Mouse (Mus musculus) hindbrain, postnatal 0 days (tissue): ENCODE measurements around the gene Hoxd10. TPM values are rescaled to one million over a fixed set of nuclear protein-coding genes. Genes with fewer than 3 reads are reported as not detected.

ENCODE experiments used
- ATAC-seq: fragments of 200-750 bp; cut with Nextera tagmentation; 2 replicates; pipeline ENCODE4 v1.8.0; 2017; ENCODE audit warnings: mild to moderate bottlenecking, moderate TSS enrichment, moderate library complexity
- DNase-seq: peaks from one replicate; pipeline ENCODE4 v3.0.0-alpha.2; 2015; ENCODE audit warnings: low spot score
- H3K27ac ChIP-seq: fragments of 300-500 bp; sonication (generic); 2 replicates; pipeline ENCODE4 v1.5.1; 2014; ENCODE audit warnings: mild to moderate bottlenecking
- H3K27me3 ChIP-seq: fragments of 300-500 bp; sonication (generic); 2 replicates; pipeline ENCODE4 v1.6.1; 2014; ENCODE audit warnings: low read length, mixed read lengths; ENCODE audit not compliant: insufficient read depth
- H3K36me3 ChIP-seq: fragments of 300-500 bp; sonication (generic); 2 replicates; pipeline ENCODE4 v1.6.1; 2014; ENCODE audit warnings: low read length, mixed read lengths; ENCODE audit not compliant: insufficient read depth
- H3K4me1 ChIP-seq: fragments of 300-500 bp; sonication (generic); 2 replicates; pipeline ENCODE4 v1.6.1; 2014; ENCODE audit warnings: antibody characterized with exemption, low read length, mixed read lengths; ENCODE audit not compliant: insufficient read depth
- H3K4me2 ChIP-seq: fragments of 300-500 bp; sonication (generic); 2 replicates; pipeline ENCODE4 v1.6.1; 2014; ENCODE audit warnings: low read depth, mild to moderate bottlenecking, low read length, moderate library complexity, mixed read lengths
- H3K4me3 ChIP-seq: fragments of 300-500 bp; sonication (generic); 2 replicates; pipeline ENCODE4 v1.5.1; 2014; ENCODE audit warnings: low read length
- H3K9ac ChIP-seq: fragments of 300-500 bp; sonication (generic); replicated peaks from 2 replicates; pipeline ENCODE4 v1.6.1; 2014; ENCODE audit warnings: mild to moderate bottlenecking, low read length, moderate library complexity, mixed read lengths
- H3K9me3 ChIP-seq: fragments of 300-500 bp; sonication (generic); 2 replicates; pipeline ENCODE4 v1.6.1; 2016; ENCODE audit warnings: low read length, mixed read lengths
- CTCF ChIP-seq: IDR thresholded peaks from 2 replicates; pipeline ENCODE4 v1.5.1; 2016; ENCODE audit warnings: antibody characterized with exemption, control low read depth, low read depth
- WGBS: fragments of 180-500 bp; shearing (Covaris S2); extraction: QIAGEN DNeasy Blood & Tissue Kit; methylation state at CpG from one replicate; pipeline ENCODE4 v1.1.7; 2014; 5-methylcytosine and 5-hydroxymethylcytosine counted together
- polyA plus RNA-seq: library from polyadenylated mRNA; unstranded; fragments of >200 nt; fragmentation: Nextera tagmentation; extraction: Ambion mirVana; gene quantifications from 2 replicates; pipeline ENCODE4 v1.2.1, GENCODE M21; 2015
- total RNA-seq: library from RNA; depleted of rRNA; stranded (reverse); fragments of >200 nt; gene quantifications from 2 replicates; pipeline ENCODE4 v1.2.3, GENCODE M21; 2014

Gene Hoxd10
- total and polyA plus RNA-seq, 2 experiments from 2014 or later = not detected

DNA sequence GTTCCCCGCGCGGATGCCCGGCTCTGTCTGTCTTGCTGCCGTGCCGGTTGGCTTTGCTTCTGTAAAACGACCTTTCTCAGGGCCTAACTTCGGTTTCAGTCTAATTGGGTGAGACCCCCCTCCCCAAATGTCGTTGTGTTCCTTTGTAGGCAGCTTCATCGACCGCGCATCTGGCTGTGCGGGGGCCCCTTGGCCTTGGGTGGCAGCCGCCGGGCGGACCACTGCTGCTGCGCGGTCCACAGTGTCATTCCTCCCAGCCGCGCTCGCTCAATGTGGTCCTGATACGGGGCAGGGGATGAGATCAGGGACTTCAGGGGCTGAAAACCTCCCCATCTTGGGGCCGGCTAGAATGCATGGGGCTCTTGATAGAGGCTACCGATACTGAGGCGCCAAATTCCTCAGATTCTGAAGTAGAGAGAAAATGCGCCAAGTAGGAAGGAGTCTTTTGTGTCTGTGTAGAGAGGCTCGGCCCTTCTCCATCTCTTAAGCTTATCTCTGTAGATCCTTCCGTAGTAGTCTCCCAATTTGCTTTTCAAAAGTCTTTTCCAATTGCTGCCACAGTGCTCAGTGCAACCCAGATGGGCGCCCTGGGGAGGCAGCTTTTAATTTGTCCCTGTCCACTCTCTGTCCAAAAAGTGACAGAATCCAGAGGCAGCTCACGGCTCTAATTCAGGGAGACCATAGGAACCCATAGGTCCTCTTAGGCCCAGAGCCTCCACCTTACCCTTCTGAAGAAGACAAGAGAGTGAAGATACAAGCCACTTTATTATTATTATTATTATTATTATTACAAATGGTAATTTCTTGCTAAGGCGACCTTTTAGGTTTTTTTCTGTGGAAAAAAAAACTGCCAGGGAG is 3.8 kb upstream of the Hoxd10 start:
- H3K27me3 ChIP-seq = peaks cover 89% of the 10 kb centered on the region
- ATAC-seq (no peak), DNase-seq (no peak)
- peaks cover 3% of the 10 kb centered on the region; the same call in 1 of the 2 replicates for H3K9me3 ChIP-seq
- no peaks in the 10 kb centered on the region for H3K4me1 ChIP-seq
- no peak overlapping the region for H3K4me3 ChIP-seq
- 1% methylated on average over 31 of the region's 31 CpGs for WGBS
- no peak for TF ChIP-seq CTCF
- H3K4me2 ChIP-seq = no peak overlapping the region
- no peak overlapping the region for H3K9ac ChIP-seq
- H3K36me3 ChIP-seq = no peaks in the 10 kb centered on the region
- no peak overlapping the region for H3K27ac ChIP-seq

- peaks cover 90% of the 10 kb centered on the region for H3K27me3 ChIP-seq
- H3K9ac ChIP-seq = no peak overlapping the region
- H3K4me2 ChIP-seq = no peak overlapping the region
- WGBS = 5% methylated on average over 12 of the region's 12 CpGs
- H3K36me3 ChIP-seq = no peaks in the 10 kb centered on the region
- H3K9me3 ChIP-seq = peaks cover 3% of the 10 kb centered on the region; the same call in 1 of the 2 replicates
- no peak overlapping the region for H3K27ac ChIP-seq
- no peak for TF ChIP-seq CTCF
- H3K4me1 ChIP-seq = no peaks in the 10 kb centered on the region
- H3K4me3 ChIP-seq = no peak overlapping the region
- no peak for ATAC-seq
- no peak for DNase-seq
These were observed 2.7 kb upstream of the Hoxd10 start for GRCm38 (mm10) chr2:74688795-74689573.

GRCm38 (mm10) chr2:74689574-74690337 is 2.0 kb upstream of the Hoxd10 start:
- peaks cover 89% of the 10 kb centered on the region for H3K27me3 ChIP-seq
- 1% methylated on average over 24 of the region's 24 CpGs for WGBS
- H3K9me3 ChIP-seq = peaks cover 3% of the 10 kb centered on the region; the same call in 1 of the 2 replicates
- no peak overlapping the region for H3K4me2 ChIP-seq
- no peak overlapping the region for H3K4me3 ChIP-seq
- DNase-seq (no peak), ATAC-seq (no peak)
- TF ChIP-seq CTCF = no peak
- no peak overlapping the region for H3K9ac ChIP-seq
- H3K27ac ChIP-seq = no peak overlapping the region
- H3K4me1 ChIP-seq = no peaks in the 10 kb centered on the region
- no peaks in the 10 kb centered on the region for H3K36me3 ChIP-seq

DNA sequence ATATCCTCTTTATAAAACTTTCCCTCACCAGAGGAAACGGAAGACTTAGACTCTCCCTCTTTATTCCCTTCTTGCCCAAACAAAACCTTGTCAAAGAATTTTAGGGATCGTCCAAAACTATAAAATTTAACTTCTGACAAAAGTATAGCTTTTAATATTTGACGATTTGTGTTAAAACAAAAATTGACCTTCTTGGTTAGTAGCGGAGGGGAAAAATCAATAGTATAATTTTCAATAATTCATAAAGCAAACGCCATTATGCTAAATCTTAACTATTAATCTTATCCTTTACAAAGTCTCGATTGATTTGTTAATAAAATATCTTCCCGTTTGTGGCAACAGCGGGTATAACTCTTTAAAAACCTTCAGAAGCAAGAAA is 1.4 kb upstream of the Hoxd10 start:
- no peak overlapping the region for H3K9ac ChIP-seq
- ATAC-seq (no peak), DNase-seq (no peak)
- no peaks in the 10 kb centered on the region for H3K4me1 ChIP-seq
- H3K36me3 ChIP-seq = no peaks in the 10 kb centered on the region
- no peak overlapping the region for H3K4me3 ChIP-seq
- no peak overlapping the region for H3K27ac ChIP-seq
- peaks cover 89% of the 10 kb centered on the region for H3K27me3 ChIP-seq
- WGBS = 8% methylated on average over 8 of the region's 8 CpGs
- no peak for TF ChIP-seq CTCF
- H3K4me2 ChIP-seq = no peak overlapping the region
- H3K9me3 ChIP-seq = peaks cover 3% of the 10 kb centered on the region; the same call in 1 of the 2 replicates

- no peak overlapping the region for H3K4me3 ChIP-seq
- ATAC-seq = no peak
- H3K9me3 ChIP-seq = peaks cover 3% of the 10 kb centered on the region; the same call in 1 of the 2 replicates
- WGBS = 3% methylated on average over 35 of the region's 35 CpGs
- no peak for DNase-seq
- H3K36me3 ChIP-seq = no peaks in the 10 kb centered on the region
- H3K4me2 ChIP-seq = no peak overlapping the region
- no peak overlapping the region for H3K27ac ChIP-seq
- no peak overlapping the region for H3K9ac ChIP-seq
- no peak for TF ChIP-seq CTCF
- H3K4me1 ChIP-seq = no peaks in the 10 kb centered on the region
- peaks cover 91% of the 10 kb centered on the region for H3K27me3 ChIP-seq
These were observed 477 bp downstream of the Hoxd10 start for GRCm38 (mm10) chr2:74691995-74692807.
